Mouse (Mus musculus) gastrocnemius, postnatal 10 days (tissue): ENCODE measurements around the gene Bend3. TPM values are rescaled to one million over a fixed set of nuclear protein-coding genes. Genes with fewer than 3 reads are reported as not detected.

Source experiments
- DNase-seq: peaks from one replicate; pipeline ENCODE4 v3.0.0; 2021; ENCODE audit warnings: mixed read lengths
- total RNA-seq, 2 experiments: library from RNA; stranded (reverse); gene quantifications; 2 replicates each; pipeline ENCODE4 v1.2.3; 2021

Gene Bend3
- total RNA-seq, 2 experiments from 2014 or later = 4.6 to 6.5 TPM

- no peak for DNase-seq
Measured at GRCm38 (mm10) chr10:43534382-43534781, 55.8 kb downstream of the Bend3 start.

GRCm38 (mm10) chr10:43537652-43538051, 59.0 kb downstream of the Bend3 start:
- no peak for DNase-seq

- no peak for DNase-seq
Measured at GRCm38 (mm10) chr10:43538831-43539230, 60.2 kb downstream of the Bend3 start.

- DNase-seq = no peak
Measured at GRCm38 (mm10) chr10:43539746-43540310, 61.2 kb downstream of the Bend3 start.

GRCm38 (mm10) chr10:43540442-43541152, 62.0 kb downstream of the Bend3 start, which contains the start of gene 1700021F05Rik:
Gene 1700021F05Rik (minus strand): TSS chr10:43540994.
- DNase-seq = peak; percentile 97

GRCm38 (mm10) chr10:43541153-43541544, 62.5 kb downstream of the Bend3 start:
- DNase-seq = no peak

- no peak for DNase-seq
Measured at GRCm38 (mm10) chr10:43549411-43549810, 70.8 kb downstream of the Bend3 start.

GRCm38 (mm10) chr10:43550923-43551322, 72.3 kb downstream of the Bend3 start:
- no peak for DNase-seq

- DNase-seq = no peak
Measured at GRCm38 (mm10) chr10:43551388-43551787, 72.8 kb downstream of the Bend3 start.

GRCm38 (mm10) chr10:43557630-43558165, 79.1 kb downstream of the Bend3 start:
- no peak for DNase-seq

- no peak for DNase-seq
Measured at GRCm38 (mm10) chr10:43559313-43559712, 80.7 kb downstream of the Bend3 start.

- DNase-seq = no peak
Measured at GRCm38 (mm10) chr10:43560765-43561164, 82.1 kb downstream of the Bend3 start.

GRCm38 (mm10) chr10:43561311-43561710, 82.7 kb downstream of the Bend3 start:
- DNase-seq = no peak

Other genes with a start within 250 kb of the Bend3 start
- 1 to 10 TPM; 4.7 to 5.2 TPM for gene Gm9803, start 45.3 kb downstream of the Bend3 start, total RNA-seq
- gene 1700021F05Rik, start 62.2 kb downstream of the Bend3 start, total RNA-seq = 10 to 100 TPM; 91.5 to 98.3 TPM
- 10 to 100 TPM; 40.0 to 67.0 TPM for gene Cd24a, start 99.5 kb downstream of the Bend3 start, total RNA-seq